Mouse (Mus musculus): ENCODE results near the gene Tmem116. TPM values are rescaled to one million over a fixed set of nuclear protein-coding genes. Genes with fewer than 3 reads are reported as not detected.

The Tmem116 gene
- polyA plus RNA-seq, 1 experiment from 2014 or later: 5.0 TPM

DNA sequence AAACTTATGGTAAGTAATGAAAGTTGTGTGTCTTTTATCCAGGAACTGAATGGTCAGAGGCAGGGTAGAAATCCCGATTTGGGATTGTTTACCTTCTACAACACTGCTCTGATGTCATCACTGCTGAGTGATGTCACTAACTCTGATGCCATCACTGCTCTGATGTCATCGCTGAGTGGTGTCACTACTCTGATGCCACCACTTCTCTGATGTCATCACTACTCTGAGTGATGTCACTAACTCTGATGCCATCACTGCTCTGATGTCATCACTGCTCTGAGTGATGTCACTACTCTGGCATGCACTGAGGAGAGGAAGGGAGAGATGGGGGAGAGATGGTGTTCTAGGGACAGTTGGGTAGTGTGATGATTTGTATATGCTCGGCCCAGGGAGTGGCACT, 110.7 kb downstream of the Tmem116 start:
- ATAC-seq (ENCODE audit: low FRiP score, low TSS enrichment): no peak
- WGBS: 86% methylated on average over 3 of the region's 3 CpGs
- Histone ChIP-seq H3K4me2 (replicated peaks; ENCODE audit: low read depth, low read length) (no peak overlapping the region), H3K4me3 (ENCODE audit: low read length) (no peak overlapping the region), H3K36me3 (ENCODE audit: control insufficient read depth, insufficient read depth, low read length) (no peaks in the 10 kb centered on the region), H3K9ac (ENCODE audit: low read depth, low read length) (no peak overlapping the region), H3K4me1 (ENCODE audit: control insufficient read depth, insufficient read depth, low read length) (no peaks in the 10 kb centered on the region), H3K27ac (ENCODE audit: low read depth, low read length) (no peak overlapping the region), H3K27me3 (ENCODE audit: control insufficient read depth, insufficient read depth, low read length) (no peaks in the 10 kb centered on the region), H3K9me3 (ENCODE audit: control insufficient read depth, low read length) (no peaks in the 10 kb centered on the region)

- H3K4me2 ChIP-seq (replicated peaks; ENCODE audit: low read depth, low read length): peak overlapping the region; percentile 39
- H3K27me3 ChIP-seq (ENCODE audit: control insufficient read depth, insufficient read depth, low read length): no peaks in the 10 kb centered on the region
- no peak overlapping the region for H3K9ac ChIP-seq (ENCODE audit: low read depth, low read length)
- ATAC-seq (ENCODE audit: low FRiP score, low TSS enrichment): peak; percentile 58
- no peaks in the 10 kb centered on the region for H3K4me1 ChIP-seq (ENCODE audit: control insufficient read depth, insufficient read depth, low read length)
- H3K9me3 ChIP-seq (ENCODE audit: control insufficient read depth, low read length): no peaks in the 10 kb centered on the region
- peaks cover 10% of the 10 kb centered on the region for H3K36me3 ChIP-seq (ENCODE audit: control insufficient read depth, insufficient read depth, low read length)
- peak overlapping the region; percentile 9; the same call in 1 of the 2 replicates for H3K4me3 ChIP-seq (ENCODE audit: low read length)
- no peak overlapping the region for H3K27ac ChIP-seq (ENCODE audit: low read depth, low read length)
- WGBS: 8% methylated on average over 11 of the region's 11 CpGs
Measured at GRCm38 (mm10) chr5:121564468-121564895, 112.8 kb downstream of the Tmem116 start.

- Histone ChIP-seq H3K4me3 (ENCODE audit: low read length) (no peak overlapping the region), H3K9me3 (ENCODE audit: control insufficient read depth, low read length) (no peaks in the 10 kb centered on the region), H3K9ac (ENCODE audit: low read depth, low read length) (no peak overlapping the region), H3K4me1 (ENCODE audit: control insufficient read depth, insufficient read depth, low read length) (no peaks in the 10 kb centered on the region), H3K27me3 (ENCODE audit: control insufficient read depth, insufficient read depth, low read length) (no peaks in the 10 kb centered on the region), H3K4me2 (replicated peaks; ENCODE audit: low read depth, low read length) (no peak overlapping the region), H3K36me3 (ENCODE audit: control insufficient read depth, insufficient read depth, low read length) (peaks cover 21% of the 10 kb centered on the region), H3K27ac (ENCODE audit: low read depth, low read length) (no peak overlapping the region)
- no peak for ATAC-seq (ENCODE audit: low FRiP score, low TSS enrichment)
- 90% methylated on average over 16 of the region's 16 CpGs for WGBS
Measured at GRCm38 (mm10) chr5:121566035-121566681, 114.5 kb downstream of the Tmem116 start.

DNA sequence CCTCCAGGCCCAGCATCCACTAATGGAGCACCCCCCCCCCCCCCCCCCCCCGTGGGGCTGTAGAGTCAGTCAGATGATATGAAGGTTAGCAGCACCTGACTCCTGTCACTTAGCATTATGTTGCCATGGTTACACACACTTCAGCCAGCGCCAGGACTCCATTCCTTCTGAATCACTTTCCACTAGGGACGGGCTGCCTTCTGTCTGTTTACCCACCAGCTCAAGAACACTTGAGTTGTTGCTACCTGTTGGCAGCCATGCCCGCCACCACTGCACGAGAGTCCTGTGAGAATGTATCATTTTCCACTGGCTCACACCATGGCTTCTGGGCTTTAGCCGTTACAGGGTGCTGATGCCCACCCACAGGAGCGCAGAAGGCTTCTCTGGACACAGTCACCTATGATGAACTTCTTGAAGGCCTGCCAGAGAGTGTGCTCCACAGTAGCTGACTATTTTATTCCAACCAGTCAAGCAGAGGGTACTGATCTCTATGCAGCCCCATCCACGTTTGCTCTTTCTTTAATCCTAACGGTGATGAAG, 118.3 kb downstream of the Tmem116 start:
- H3K4me3 ChIP-seq (ENCODE audit: low read length): no peak overlapping the region
- peaks cover 40% of the 10 kb centered on the region for H3K36me3 ChIP-seq (ENCODE audit: control insufficient read depth, insufficient read depth, low read length)
- no peak overlapping the region for H3K9ac ChIP-seq (ENCODE audit: low read depth, low read length)
- H3K4me1 ChIP-seq (ENCODE audit: control insufficient read depth, insufficient read depth, low read length): no peaks in the 10 kb centered on the region
- H3K9me3 ChIP-seq (ENCODE audit: control insufficient read depth, low read length): no peaks in the 10 kb centered on the region
- no peaks in the 10 kb centered on the region for H3K27me3 ChIP-seq (ENCODE audit: control insufficient read depth, insufficient read depth, low read length)
- no peak overlapping the region for H3K27ac ChIP-seq (ENCODE audit: low read depth, low read length)
- no peak overlapping the region for H3K4me2 ChIP-seq (replicated peaks; ENCODE audit: low read depth, low read length)
- 81% methylated on average over 8 of the region's 9 CpGs for WGBS
- ATAC-seq (ENCODE audit: low FRiP score, low TSS enrichment): no peak

DNA sequence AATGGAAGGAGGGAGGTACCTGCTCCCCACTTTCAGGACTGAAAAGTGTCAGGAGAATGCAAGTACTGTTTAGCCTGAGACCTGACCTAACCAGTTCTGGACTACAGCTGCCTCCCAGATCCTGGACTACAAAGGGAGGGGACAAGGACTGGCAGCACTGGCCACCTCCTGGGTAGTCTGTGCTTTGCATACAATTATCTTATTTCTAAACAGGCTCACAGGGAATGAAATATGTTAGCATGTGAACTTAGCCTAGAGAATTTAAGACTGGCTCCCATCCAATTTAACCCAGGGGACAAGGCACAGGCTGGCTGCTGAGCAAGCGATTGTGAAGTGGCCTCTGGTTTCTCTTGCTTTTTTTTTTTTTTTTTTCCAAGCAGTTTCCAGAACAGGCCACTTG, 119.1 kb downstream of the Tmem116 start:
- Histone ChIP-seq H3K27ac (ENCODE audit: low read depth, low read length) (no peak overlapping the region), H3K36me3 (ENCODE audit: control insufficient read depth, insufficient read depth, low read length) (peaks cover 47% of the 10 kb centered on the region), H3K4me1 (ENCODE audit: control insufficient read depth, insufficient read depth, low read length) (no peaks in the 10 kb centered on the region), H3K9me3 (ENCODE audit: control insufficient read depth, low read length) (no peaks in the 10 kb centered on the region), H3K27me3 (ENCODE audit: control insufficient read depth, insufficient read depth, low read length) (no peaks in the 10 kb centered on the region), H3K4me2 (replicated peaks; ENCODE audit: low read depth, low read length) (no peak overlapping the region), H3K4me3 (ENCODE audit: low read length) (no peak overlapping the region), H3K9ac (ENCODE audit: low read depth, low read length) (no peak overlapping the region)
- no peak for ATAC-seq (ENCODE audit: low FRiP score, low TSS enrichment)
- 61% methylated on average over 1 of the region's 1 CpGs for WGBS

Other genes with a start within 250 kb of the Tmem116 start
- 738 and 891 TPM in 2 replicates for gene Rpl6, start 247.4 kb upstream of the Tmem116 start, polyA plus RNA-seq (2014; fragmentation: Nextera tagmentation; extraction: Ambion mirVana)
- 6.2 and 8.0 TPM in 2 replicates for gene Hectd4, start 231.7 kb upstream of the Tmem116 start, polyA plus RNA-seq (2014; fragmentation: Nextera tagmentation; extraction: Ambion mirVana)
- 31.6 and 50.1 TPM in 2 replicates for gene Trafd1, start 66.3 kb upstream of the Tmem116 start, polyA plus RNA-seq (2014; fragmentation: Nextera tagmentation; extraction: Ambion mirVana)
- 32.8 and 49.7 TPM in 2 replicates for gene Naa25, start 54.0 kb upstream of the Tmem116 start, polyA plus RNA-seq (2014; fragmentation: Nextera tagmentation; extraction: Ambion mirVana)
- 136 and 142 TPM in 2 replicates for gene Erp29, start 613 bp downstream of the Tmem116 start, polyA plus RNA-seq (2014; fragmentation: Nextera tagmentation; extraction: Ambion mirVana)
- gene Adam1b, start 51.5 kb downstream of the Tmem116 start, polyA plus RNA-seq (2014; fragmentation: Nextera tagmentation; extraction: Ambion mirVana): 0.08 and 0.09 TPM in 2 replicates
- 1.6 and 2.4 TPM in 2 replicates for gene Adam1a, start 93.6 kb downstream of the Tmem116 start, polyA plus RNA-seq (2014; fragmentation: Nextera tagmentation; extraction: Ambion mirVana)
- gene Gm42878, start 93.6 kb downstream of the Tmem116 start, polyA plus RNA-seq (2014; fragmentation: Nextera tagmentation; extraction: Ambion mirVana): not detected in 2 replicates
- gene Mapkapk5, start 94.0 kb downstream of the Tmem116 start, polyA plus RNA-seq (2014; fragmentation: Nextera tagmentation; extraction: Ambion mirVana): 42.2 and 59.7 TPM in 2 replicates
- 78.8 and 101 TPM in 2 replicates for gene Aldh2, start 141.9 kb downstream of the Tmem116 start, polyA plus RNA-seq (2014; fragmentation: Nextera tagmentation; extraction: Ambion mirVana)
- 2.2 and 2.4 TPM in 2 replicates for gene Acad12, start 167.0 kb downstream of the Tmem116 start, polyA plus RNA-seq (2014; fragmentation: Nextera tagmentation; extraction: Ambion mirVana)
- 1.7 and 3.2 TPM in 2 replicates for gene Acad10, start 208.6 kb downstream of the Tmem116 start, polyA plus RNA-seq (2014; fragmentation: Nextera tagmentation; extraction: Ambion mirVana)
- gene Brap, start 208.7 kb downstream of the Tmem116 start, polyA plus RNA-seq (2014; fragmentation: Nextera tagmentation; extraction: Ambion mirVana): 20.5 and 35.2 TPM in 2 replicates

Data from kidney, embryonic 14.5 days (tissue).